Mouse (Mus musculus): Measurements from ENCODE around the gene Pkn1. TPM values are rescaled to one million over a fixed set of nuclear protein-coding genes. Genes with fewer than 3 reads are reported as not detected.

Pkn1 gene
- total RNA-seq (2012; rRNA removed) (33.5 and 37.8 TPM in 2 replicates), polyA plus RNA-seq (2012; ENCODE audit: insufficient read depth in 1 of 2, insufficient read length in 2 of 2, low read depth in 1 of 2, low replicate concordance in 2 of 2, missing spikeins in 1 of 2) (10 to 100 TPM; 41.2 to 73.2 TPM)

DNA sequence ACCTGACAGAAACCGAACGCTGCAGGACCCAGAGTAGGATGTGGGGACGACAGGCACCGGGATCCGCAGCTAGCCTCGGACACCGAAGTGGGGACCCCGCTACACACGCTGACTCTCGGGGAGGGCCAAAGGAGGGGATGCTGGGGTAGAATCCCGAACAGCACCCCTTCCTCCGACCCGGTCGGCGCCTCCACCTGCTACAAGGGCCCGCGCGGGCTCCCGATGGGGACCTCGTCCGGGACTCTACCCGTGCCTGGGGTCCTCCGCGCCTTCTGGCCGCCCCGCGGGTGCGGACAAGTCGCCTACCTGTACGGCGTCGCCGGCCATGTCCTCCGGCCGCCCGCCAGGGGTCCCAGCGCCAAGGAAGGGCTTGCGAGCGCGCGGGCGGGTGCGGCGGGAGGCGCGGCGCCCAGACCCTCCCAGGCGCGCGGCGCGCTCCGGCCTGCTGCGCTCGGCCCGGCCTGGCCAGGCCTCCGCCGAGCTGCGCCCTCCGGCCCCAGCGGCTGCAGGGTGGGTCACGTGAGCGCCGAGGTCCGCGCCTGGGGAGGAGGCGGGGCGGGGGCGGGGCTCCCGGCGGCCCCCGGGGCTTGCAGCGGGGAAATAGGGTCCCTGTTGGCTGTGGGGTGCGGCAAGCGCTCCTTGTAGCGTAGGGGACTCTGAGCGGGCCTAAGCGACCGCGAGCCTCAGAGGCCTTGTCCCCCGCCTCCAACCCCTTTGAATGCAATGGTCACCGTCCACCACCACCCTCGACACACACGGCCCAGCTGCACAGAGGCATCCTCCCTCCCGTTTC is at the start of gene Pkn1:
TSS of gene Pkn1 (minus strand) at position 519 of the 793 bp plus-strand sequence.
- DNase-seq (ENCODE audit: low read depth, low spot score): peak; percentile 84
- Histone ChIP-seq H3K4me3 (ENCODE audit: control insufficient read depth in 1 of 2, insufficient read depth in 1 of 2, low read depth in 2 of 2, low read length in 2 of 2) (peak within 1 kb of the TSS; percentile 90 to 98), H3K27me3 (ENCODE audit: control insufficient read depth in 1 of 2, insufficient read depth in 2 of 2, low read length in 2 of 2) (no peaks in the 10 kb centered on the region), H3K36me3 (ENCODE audit: control insufficient read depth in 1 of 2, insufficient read depth in 2 of 2, low read length in 2 of 2) (peaks cover 0 to 13% of the 10 kb centered on the region in 2 experiments; a peak in 2 of 4 replicates), H3K79me2 (ENCODE audit: control insufficient read depth, insufficient read depth, low read length, poor library complexity) (peaks cover 29% of the 10 kb centered on the region), H3K9ac (ENCODE audit: control insufficient read depth, low read depth, low read length, poor library complexity, severe bottlenecking) (peak within 1 kb of the TSS; percentile 94), H3K9me3 (replicated peaks; ENCODE audit: insufficient read depth, low read length) (no peaks in the 10 kb centered on the region), H3K27ac (ENCODE audit: control insufficient read depth, low read depth, low read length) (peak within 1 kb of the TSS; percentile 82), H3K4me1 (ENCODE audit: control insufficient read depth in 1 of 2, insufficient read depth in 2 of 2, low read length in 2 of 2) (peaks cover 8 to 37% of the 10 kb centered on the region in 2 experiments)
- TF ChIP-seq SIN3A (IDR thresholded peaks at IDR 0.05; ENCODE audit: low read length): peak; percentile 7; the same call in 1 of the 2 replicates
- TF ChIP-seq BHLHE40 (IDR thresholded peaks at IDR 0.05; ENCODE audit: borderline replicate concordance, low read depth, low read length): peak; percentile 74
- no peak for TF ChIP-seq NRF1 (IDR thresholded peaks at IDR 0.05; ENCODE audit: insufficient read depth, low read depth, low read length, poor library complexity, severe bottlenecking)
- TF ChIP-seq MAX (IDR thresholded peaks at IDR 0.05; ENCODE audit: low read length): no peak; the same call in 1 of the 2 replicates
- TF ChIP-seq ZKSCAN1 (IDR thresholded peaks at IDR 0.05; ENCODE audit: low read depth, low read length): no peak
- no peak for TF ChIP-seq MYB (IDR thresholded peaks at IDR 0.05; ENCODE audit: low read depth, low read length)
- TF ChIP-seq MYC (IDR thresholded peaks at IDR 0.05; ENCODE audit: low read depth, low read length): no peak
- peak; percentile 61 to 96; a peak in 3 of 4 replicates for TF ChIP-seq POLR2A (IDR thresholded peaks at IDR 0.05; ENCODE audit: control insufficient read depth in 1 of 2, insufficient read depth in 1 of 2, low read depth in 1 of 2, low read length in 2 of 2, poor library complexity in 1 of 2)
- peak; percentile 63 for TF ChIP-seq HCFC1 (IDR thresholded peaks at IDR 0.05; ENCODE audit: low read depth, low read length)
- TF ChIP-seq NELFE (IDR thresholded peaks at IDR 0.05; ENCODE audit: low read depth, low read length): peak; percentile 62
- no peak; the same call in 1 of the 2 replicates for TF ChIP-seq CHD1 (IDR thresholded peaks at IDR 0.05; ENCODE audit: low read depth, low read length)
- 0 out of 2 replicates have a peak, but pooled peaks have one; percentile 21 for TF ChIP-seq TCF12 (IDR thresholded peaks at IDR 0.05; ENCODE audit: low read depth, low read length)
- peak; percentile 86 for TF ChIP-seq ZMIZ1 (IDR thresholded peaks at IDR 0.05; ENCODE audit: low read depth, low read length)
- peak; percentile 72; the same call in 1 of the 2 replicates for TF ChIP-seq MAZ (IDR thresholded peaks at IDR 0.05; ENCODE audit: low read depth, low read length)
- TF ChIP-seq MEF2A (IDR thresholded peaks at IDR 0.05; ENCODE audit: extremely low read depth, insufficient replicate concordance, low read depth, low read length, poor library complexity, severe bottlenecking): 0 out of 2 replicates have a peak, but pooled peaks have one; percentile 19
- TF ChIP-seq TAL1 (IDR thresholded peaks at IDR 0.05; ENCODE audit: low read length): no peak
- no peak for TF ChIP-seq EP300 (IDR thresholded peaks at IDR 0.05; ENCODE audit: low read depth in 1 of 2, low read length in 2 of 2)
- TF ChIP-seq POLR2AphosphoS5 (IDR thresholded peaks at IDR 0.05; ENCODE audit: borderline replicate concordance, low read depth, low read length): no peak
- TF ChIP-seq MXI1 (IDR thresholded peaks at IDR 0.05; ENCODE audit: low read depth, low read length): peak; percentile 59
- peak; percentile 69; the same call in 1 of the 2 replicates for TF ChIP-seq POLR2AphosphoS2 (IDR thresholded peaks at IDR 0.05; ENCODE audit: low read length)
- TF ChIP-seq USF1 (IDR thresholded peaks at IDR 0.05; ENCODE audit: low read depth, low read length): peak; percentile 92
- peak in 1 of 2 experiments; percentile 64; a peak in 1 of 4 replicates for TF ChIP-seq USF2 (IDR thresholded peaks at IDR 0.05; ENCODE audit: borderline replicate concordance in 1 of 2, insufficient read depth in 1 of 2, low read depth in 1 of 2, low read length in 2 of 2)
